Mouse (Mus musculus): ENCODE results near the gene Smarce1. TPM values are rescaled to one million over a fixed set of nuclear protein-coding genes. Genes with fewer than 3 reads are reported as not detected.
"Not testable (repeated sequence)": the region's sequence is repeated elsewhere in the genome, so short reads cannot be mapped to it uniquely, and the experiment has no call there.

Gene Smarce1
- 10 to 100 TPM; 42.9 to 47.8 TPM for total RNA-seq (2021)

DNA sequence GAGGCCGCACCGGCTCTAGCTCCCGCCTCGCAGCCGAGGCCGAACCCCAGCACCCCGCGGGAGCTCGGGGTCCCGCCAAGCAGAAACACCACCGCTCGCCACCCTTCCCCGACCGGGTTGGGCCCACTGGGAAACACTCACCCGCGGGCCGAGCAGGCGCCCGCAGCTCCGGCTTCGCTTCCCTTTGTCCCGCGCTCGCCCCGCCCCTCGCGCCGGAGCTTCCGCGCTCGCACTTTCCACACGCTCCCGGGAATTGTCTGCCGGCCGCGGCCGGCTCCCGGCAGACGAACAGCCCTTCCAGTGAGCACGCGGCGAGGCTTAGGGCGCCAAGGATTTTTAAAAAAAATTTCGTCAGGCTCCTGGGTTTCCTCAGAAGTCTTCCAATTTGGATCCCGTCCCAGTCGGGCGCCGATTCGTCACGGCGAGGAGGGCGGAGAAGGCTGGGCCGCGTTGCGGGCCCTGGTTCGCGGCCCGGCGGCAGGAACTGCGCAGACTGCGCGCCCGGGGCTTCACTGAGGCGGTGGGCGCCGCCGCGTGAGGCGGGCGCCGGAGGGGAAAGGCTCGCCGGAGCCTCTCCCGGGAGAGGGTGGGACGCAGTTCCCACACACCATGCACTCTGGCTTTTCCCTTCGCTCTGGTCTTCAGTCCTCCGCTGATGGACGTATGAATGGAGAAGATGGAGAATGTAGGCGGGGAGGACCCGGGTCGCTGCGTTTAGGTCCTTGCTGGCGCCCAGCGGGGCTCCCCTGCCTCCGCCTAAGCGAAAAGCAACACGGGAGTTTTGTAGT is at the start of gene Smarce1:
TSS of gene Smarce1 (minus strand) at position 757 of the 788 bp plus-strand sequence.
- intact Hi-C loops (cut with DNase I) = no loop called here

DNA sequence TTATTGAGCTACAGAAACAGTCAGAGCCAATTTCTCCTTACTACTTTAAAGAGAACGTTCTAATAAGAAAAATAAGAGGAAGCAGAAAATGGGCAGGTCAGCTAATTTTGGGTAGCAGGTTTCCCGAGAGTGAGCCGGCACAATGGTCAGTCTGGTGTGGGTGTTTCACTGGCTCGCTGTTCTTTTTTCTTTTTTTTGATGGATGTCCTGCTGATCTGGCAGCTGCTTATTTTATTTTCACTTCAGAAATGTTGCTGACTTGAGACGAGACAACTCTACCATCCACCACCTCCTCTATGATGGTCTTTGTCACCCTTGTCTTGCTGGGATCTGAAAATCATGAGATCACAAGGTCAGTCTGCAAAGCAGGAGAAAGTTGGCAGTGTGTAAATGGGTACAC is 49.2 kb upstream of the Smarce1 start:
- no peak for DNase-seq
- intact Hi-C loops (cut with DNase I) = no loop called here

More for the DNA sequence above, at the start of gene Smarce1:
- peak; percentile 84 to 92 for DNase-seq

DNA sequence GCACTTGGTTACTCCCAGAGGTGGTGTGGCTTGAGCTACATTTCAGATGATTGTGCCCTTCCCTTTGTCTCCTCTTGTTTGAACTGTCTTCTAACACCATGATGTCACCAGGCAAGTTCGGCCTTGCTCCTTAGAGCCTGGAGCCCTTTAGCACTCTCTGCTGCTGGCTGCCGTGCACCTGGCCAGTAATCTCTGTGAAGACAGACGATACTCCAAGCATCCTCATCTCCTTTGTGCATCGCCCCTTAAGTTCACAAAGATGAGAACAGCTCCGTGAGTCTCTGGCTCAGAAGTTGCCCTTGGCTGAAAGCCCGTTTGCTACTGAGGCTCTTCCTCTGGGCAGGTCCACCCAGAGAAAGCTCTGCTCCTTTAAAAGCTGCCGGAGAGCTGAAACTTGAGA is 46.0 kb upstream of the Smarce1 start:
- no peak for DNase-seq
- intact Hi-C loops (cut with DNase I) = no loop called here

DNA sequence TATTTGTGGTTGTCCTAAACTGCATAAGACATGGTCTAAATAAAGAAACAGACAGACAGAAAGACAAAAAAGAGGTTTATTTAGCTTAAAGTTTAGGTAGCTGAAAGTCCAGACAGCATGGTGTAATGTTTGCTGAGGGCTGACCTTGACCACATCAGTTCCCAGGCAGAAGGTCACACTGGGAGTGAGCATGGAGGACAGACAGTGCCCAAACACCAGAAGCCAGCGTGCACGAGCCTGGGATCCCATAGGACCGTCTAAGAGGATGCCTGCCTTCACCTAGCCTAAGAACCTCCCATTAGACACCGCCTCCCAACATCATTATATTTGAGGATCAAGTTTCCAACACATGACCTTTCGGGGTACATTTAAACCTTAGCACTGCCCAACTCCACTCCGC is 44.8 kb upstream of the Smarce1 start:
- intact Hi-C loops (cut with DNase I) = no loop called here
- DNase-seq = no peak

DNA sequence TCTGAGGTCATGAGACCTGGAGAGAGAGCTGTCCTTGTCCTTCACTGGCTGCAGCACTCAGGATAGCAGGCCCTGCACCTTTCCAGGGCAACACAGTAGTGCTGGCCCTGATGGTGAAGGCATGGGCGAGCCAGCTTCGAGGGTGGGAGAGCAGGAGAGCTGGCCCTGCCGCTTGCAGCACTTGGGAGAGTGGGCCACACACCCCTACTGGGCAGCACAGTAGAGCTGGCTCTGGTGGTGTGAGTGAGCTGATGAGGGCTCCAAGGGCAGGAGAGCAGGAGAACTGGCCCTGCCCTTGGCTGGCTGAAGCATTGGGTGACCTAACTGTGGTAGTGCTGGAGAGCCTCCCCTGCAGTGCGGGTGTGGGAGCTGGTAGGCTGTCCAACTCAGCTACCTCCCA is 41.9 kb upstream of the Smarce1 start:
- intact Hi-C loops (cut with DNase I) = no loop called here

GRCm38 (mm10) chr11:99269192-99269591 is 38.4 kb upstream of the Smarce1 start:
- DNase-seq = no peak
- intact Hi-C loops (cut with DNase I) = no loop called here

More for the DNA sequence above, 41.9 kb upstream of the Smarce1 start:
- DNase-seq = no peak

DNA sequence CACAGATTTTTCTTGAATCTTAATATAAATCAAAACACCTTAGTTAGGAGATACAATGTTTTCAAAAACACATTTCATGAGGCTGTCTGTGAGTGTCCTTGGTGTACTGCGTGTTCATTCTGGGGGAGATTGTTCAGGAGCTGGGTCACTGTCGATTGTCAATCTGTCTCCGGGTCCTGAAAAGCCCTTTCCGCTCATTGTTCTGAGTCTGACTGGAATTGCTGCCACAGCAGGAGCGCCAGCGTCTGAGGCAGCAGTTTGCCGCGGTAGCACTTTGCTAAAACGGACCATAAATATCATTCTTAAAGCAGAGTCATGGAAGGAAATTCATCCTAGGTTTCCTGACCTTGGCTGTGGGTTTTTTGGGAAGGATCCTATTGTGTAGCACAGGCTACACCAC is 35.0 kb upstream of the Smarce1 start:
- intact Hi-C loops (cut with DNase I) = no loop called here
- DNase-seq = peak in 1 of 2 experiments; percentile 11

DNA sequence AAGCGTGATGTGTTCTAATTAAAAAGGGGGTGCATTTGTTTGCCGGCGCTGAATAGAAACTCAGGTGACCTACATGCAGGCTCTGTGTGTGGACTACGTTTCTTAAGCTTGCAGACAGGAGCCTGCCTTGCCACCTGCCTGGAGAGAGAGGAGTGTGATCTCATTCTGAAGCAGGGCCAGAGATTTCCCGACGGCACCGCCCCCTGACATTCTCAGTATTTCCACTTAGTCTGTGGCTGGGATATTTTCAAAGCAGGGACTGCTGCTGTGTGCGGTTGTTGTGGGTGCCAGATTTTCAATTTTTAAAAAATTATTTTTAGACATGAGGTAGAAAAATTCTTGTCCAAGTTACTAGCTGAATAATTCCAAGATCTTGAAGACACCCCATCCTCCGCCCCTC is 34.4 kb upstream of the Smarce1 start:
- intact Hi-C loops (cut with DNase I) = no loop called here

GRCm38 (mm10) chr11:99256213-99256612 is 25.4 kb upstream of the Smarce1 start:
- intact Hi-C loops (cut with DNase I) = no loop called here

More for the DNA sequence above, 34.4 kb upstream of the Smarce1 start:
- no peak for DNase-seq

DNA sequence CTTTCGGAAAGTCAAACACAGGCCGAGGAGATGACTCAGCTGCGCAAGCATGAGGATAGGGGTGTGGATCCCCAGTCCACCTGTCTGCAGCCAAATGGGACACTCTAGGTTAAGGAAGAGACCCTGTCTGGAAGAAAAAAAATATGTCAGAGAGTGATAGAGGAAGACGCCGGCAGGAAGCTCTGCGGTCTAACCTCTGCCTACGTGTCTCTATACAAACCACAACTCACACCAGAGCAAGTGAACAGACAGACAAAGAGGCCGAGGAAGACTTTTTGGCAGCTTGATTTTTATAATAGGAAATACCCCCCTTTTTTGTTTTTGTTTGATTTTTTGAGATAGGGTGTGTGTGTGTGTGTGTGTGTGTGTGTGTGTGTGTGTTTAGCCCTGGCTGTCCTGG is 24.5 kb upstream of the Smarce1 start:
- no peak for DNase-seq
- intact Hi-C loops (cut with DNase I) = no loop called here

More at GRCm38 (mm10) chr11:99256213-99256612, 25.4 kb upstream of the Smarce1 start:
- DNase-seq = no peak

DNA sequence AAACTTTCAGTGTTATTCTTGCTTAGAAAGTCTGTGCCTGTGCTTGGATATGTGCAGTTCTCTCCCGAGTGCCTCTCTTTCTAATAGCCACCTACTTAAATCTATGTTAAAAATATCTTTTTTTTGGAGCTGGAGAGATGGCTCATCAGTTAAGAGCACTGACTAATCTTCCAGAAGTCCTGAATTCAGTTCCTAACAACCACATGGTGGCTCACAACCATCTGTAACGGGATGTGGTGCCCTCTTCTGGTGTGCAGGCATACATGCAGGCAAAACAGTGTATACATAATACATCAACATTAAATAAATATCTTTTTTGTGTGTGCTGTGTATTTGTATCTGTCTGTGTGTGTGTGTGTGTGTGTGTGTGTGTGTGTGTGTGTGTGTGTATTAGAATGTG is 23.1 kb upstream of the Smarce1 start:
- no peak for DNase-seq
- intact Hi-C loops (cut with DNase I) = no loop called here

DNA sequence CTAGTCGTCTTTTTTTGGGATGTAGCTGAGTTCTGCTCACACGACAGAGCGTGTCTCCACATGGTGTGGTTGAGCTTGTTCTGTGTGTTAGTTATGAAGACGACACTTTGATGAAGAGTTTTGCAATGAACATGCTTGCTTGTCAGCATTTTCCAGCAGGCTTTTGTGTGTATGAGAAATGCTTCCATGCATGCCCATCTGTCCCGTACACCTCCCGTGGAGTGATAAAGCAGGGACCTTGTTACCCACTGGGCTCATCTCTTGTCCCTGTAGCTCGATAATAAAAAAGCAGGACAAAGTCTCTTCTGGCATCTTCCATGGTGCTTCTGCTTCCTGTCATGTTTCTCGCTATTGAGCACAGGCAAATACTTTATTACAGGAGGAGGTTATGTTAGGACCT is 21.9 kb upstream of the Smarce1 start:
- intact Hi-C loops (cut with DNase I) = no loop called here
- DNase-seq = no peak

DNA sequence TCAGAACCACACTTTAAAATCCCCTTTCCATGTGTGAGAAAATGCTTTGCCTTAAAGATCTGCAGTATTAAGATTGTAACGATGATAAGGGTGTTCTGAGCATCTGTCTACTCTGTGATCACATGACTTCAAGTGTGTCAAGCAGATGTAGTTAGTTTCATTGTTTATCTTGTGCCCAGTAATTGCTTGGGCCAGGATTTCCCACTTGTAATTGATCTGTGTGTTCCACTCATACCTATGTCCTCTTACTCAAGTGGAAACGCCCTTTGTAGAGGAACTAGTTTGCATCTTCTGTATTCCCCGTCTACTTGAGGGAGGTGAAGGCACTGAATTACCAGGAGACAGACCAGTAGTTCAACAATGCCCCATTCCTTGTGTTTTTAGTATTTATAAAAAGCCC is 19.8 kb upstream of the Smarce1 start:
- intact Hi-C loops (cut with DNase I) = no loop called here
- DNase-seq = no peak

GRCm38 (mm10) chr11:99250241-99250640 is 19.4 kb upstream of the Smarce1 start:
- intact Hi-C loops (cut with DNase I) = no loop called here
- DNase-seq = no peak

DNA sequence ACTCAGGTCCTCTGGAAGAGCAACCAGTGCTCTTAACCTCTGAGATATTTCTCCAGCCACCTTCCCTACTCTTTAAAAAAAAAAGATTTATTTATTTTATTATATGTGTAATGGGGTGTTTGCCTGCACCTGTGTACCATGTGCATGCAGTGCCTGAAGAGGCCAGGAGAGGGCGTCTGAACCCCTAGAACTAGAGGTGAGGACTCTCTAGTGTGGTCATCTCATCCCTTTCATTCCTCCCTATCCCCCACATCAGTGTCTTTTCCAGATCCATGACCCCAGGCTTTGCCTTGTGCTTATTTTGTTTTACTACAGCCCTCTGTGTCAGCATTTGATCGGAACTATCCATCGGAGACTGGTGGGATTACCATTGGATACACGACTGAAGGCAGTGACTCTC is 18.3 kb upstream of the Smarce1 start:
- intact Hi-C loops (cut with DNase I) = loop anchor here (5.0 kb wide), 1 partner anchor 43 kb away; no protein-coding TSS in a partner anchor

DNA sequence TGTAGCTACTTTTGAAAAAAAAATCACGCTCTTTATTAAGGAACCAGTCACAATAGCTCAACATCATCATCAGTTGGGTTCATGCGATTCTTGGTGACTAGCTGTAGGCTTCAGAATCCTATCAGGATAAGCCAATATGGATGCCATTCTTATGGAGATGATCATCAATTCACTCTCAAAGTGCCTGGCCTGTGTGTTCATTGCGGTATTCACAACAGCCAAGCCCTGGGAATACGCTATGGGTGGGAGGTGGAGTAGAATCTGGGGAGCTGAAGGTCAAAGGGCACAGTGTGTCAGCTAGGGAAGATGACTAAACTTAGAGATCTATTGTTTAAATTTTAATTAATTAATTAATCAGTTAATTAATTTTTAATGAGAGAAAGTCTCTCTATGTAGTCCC is 17.1 kb upstream of the Smarce1 start:
- no peak for DNase-seq
- intact Hi-C loops (cut with DNase I) = loop anchor here (5.0 kb wide), 1 partner anchor 44 kb away; no protein-coding TSS in a partner anchor

More for the DNA sequence above, 18.3 kb upstream of the Smarce1 start:
- peak in 1 of 2 experiments; percentile 42 for DNase-seq

DNA sequence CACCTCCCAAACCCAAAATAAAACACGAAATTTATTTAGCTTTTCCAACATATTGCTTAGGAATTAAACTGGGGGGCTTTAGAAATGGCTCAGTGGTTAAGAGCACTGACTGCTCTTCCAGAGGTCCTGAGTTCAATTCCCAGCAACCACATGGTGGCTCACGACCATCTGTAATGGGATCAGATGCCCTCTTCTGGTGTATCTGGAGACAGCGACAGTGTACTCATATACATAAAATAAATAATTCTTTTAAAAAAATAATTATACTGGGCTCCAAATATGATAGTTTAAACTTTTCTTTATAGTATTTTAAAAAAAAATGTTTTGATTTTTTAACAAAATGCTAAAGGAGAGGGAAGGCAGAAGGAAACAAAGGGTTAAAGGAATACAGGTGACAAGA is 13.7 kb upstream of the Smarce1 start:
- intact Hi-C loops (cut with DNase I) = loop anchor here (5.0 kb wide), 1 partner anchor 37 kb away; no protein-coding TSS in a partner anchor
- DNase-seq = not testable (repeated sequence)

- intact Hi-C loops (cut with DNase I) = loop anchor here (5.0 kb wide), 1 partner anchor 37 kb away; no protein-coding TSS in a partner anchor
- DNase-seq = peak; percentile 21 to 25
Measured at GRCm38 (mm10) chr11:99243820-99244374, 13.1 kb upstream of the Smarce1 start, which contains the start of gene Krt222. Krt222 (minus strand) TSS chr11:99244085.

DNA sequence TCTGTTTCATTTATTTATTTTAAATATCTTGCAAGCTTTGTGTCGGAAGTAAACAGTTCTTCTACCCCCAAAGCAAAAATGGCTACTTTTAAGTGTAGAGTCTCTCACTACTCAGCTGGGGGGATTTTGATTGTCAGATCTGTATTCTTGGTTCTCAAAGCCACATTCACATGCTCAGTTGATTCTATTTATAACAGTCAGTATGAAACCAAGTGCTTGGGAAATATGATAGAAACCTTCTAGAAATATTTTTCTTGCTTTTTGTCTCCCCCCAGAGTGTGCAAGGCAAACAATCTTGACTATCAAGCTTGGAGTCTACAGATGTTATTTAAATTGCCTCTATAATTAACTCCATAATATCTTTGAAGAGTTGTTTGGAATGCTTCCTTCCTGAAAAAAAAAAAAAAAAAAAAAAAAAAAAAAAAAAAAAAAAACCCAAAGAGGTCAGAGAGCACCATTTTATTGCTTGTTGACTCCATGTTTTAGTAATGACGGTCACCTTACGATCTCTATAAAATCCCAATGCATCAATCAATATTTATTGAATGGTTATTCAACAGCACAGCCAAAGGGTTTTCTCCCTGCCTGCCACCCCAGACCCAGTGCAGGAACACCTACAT is 12.5 kb upstream of the Smarce1 start:
- intact Hi-C loops (cut with DNase I) = loop anchor here (5.0 kb wide), 1 partner anchor 36 kb away; no protein-coding TSS in a partner anchor
- DNase-seq = no peak

- intact Hi-C loops (cut with DNase I) = loop anchor here (5.0 kb wide), 1 partner anchor 35 kb away; no protein-coding TSS in a partner anchor
- no peak for DNase-seq
Measured at GRCm38 (mm10) chr11:99242056-99242455, 11.2 kb upstream of the Smarce1 start.

DNA sequence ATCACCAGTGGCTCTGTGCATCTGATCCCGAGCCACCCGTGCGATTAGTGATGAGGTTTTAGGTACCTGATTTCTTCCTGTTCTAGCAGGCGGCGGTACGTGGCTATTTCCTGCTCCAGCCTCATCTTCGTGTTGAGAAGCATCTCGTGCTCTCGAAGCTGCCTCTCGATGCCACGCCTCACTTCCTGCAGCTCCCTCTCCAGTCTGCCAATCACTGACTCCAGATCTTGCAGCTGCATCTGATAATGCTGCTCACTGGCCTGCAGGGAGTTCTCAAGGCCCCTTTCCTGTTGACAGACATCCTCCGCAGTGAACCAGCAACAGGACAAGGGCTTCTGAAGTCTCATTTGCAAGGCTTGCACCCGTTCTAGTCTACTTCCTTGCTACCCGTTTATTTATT is 7.7 kb upstream of the Smarce1 start:
- intact Hi-C loops (cut with DNase I) = no loop called here
- DNase-seq = no peak
